Mouse (Mus musculus): ENCODE data around the gene Gm28042.

Gene Gm28042

GRCm38 (mm10) chr2:120026984-120027949 lies at the start of gene Gm28042, which contains the start of gene Jmjd7:
Gene Gm28042, plus strand, starts transcription at chr2:120027493.
Gene Jmjd7, plus strand, starts transcription at chr2:120027483.
- DNase-seq (ENCODE audit: low read depth), result peak; percentile 95

- DNase-seq (ENCODE audit: low read depth), result no peak
Observed at GRCm38 (mm10) chr2:119980343-119980986, 46.8 kb upstream of the Gm28042 start.

GRCm38 (mm10) chr2:119981631-119982030 lies 45.7 kb upstream of the Gm28042 start:
- no peak for DNase-seq (ENCODE audit: low read depth)

- no peak for DNase-seq (ENCODE audit: low read depth)
Observed at GRCm38 (mm10) chr2:119985871-119986270, 41.4 kb upstream of the Gm28042 start.

DNA sequence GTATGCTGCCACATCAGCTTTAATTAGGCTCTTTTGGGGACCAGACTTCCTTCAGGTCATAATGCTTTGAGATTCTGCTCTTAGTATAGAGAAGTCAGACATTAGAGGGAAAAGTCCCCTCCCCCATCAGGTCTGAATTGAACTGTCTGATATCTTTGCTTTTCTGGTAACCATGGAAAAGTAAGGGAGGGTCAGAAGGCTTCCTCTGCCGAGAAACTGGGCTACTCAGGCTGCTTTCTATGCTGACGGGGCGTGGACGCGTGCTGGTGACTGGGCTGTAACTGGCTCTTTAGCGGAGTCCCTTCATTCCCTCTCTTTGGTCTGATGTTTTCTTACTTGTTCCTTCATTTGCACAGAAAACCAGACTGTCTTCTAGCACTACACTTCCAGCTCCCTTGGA lies 40.9 kb upstream of the Gm28042 start:
- no peak for DNase-seq (ENCODE audit: low read depth)

DNA sequence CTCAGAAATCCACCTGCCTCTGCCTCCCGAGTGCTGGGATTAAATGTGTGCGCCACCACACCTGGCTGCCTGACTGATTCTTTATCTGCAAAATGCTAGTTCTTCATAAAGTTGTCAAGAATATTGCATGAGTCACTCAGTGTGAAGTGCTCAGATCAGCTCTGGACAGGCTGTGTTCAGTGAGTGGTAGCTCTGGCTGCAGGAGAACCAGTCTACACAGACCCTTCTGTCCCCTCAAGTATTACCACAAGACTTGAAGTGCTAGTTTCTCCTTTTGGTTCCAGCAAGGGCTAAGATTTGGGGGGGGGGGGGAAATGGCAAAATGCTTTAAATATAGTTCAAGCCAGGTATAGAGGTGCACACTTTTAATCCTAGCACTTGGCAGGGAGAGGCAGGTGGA lies 39.9 kb upstream of the Gm28042 start:
- DNase-seq (ENCODE audit: low read depth), result no peak

DNA sequence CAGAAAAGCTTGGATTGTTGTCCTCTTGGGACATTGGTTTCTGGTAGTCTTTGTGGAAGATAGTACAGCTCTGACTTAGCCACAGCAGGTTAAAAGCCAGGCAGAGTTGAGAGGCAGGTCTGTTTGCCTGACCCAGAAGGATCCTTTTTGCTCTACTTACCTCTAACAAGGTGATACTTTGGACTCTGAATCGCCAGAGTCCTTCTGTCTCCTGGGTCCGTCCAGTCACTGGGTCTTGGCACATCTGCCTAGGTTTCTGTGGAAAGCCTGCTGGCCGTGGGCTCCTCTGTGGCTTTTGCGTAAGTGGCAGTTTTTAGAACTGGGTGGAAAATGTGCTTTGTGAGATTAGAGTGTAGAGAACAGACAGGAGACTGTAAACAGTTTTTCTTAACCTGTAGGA lies 38.3 kb upstream of the Gm28042 start:
- DNase-seq (ENCODE audit: low read depth), result no peak

DNA sequence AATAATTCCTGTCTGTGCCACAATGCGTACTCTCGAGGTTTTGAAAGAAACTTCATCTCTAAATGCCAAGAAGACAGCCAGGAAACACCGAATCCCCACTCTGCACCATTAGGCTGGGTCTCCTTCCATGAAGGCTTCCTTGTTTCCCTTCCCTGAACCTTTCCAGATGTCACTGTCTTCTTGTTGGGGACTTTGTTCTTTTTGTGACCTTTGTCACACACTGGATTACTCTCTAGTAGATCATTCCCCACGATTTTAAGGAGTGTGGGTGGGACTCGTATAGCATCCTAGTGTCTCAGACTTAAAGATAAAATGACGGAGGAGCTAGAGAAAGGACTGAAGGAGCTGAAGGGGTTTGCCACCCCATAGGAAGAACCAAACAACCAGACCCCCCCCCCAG lies 36.4 kb upstream of the Gm28042 start:
- DNase-seq (ENCODE audit: low read depth), result no peak

DNA sequence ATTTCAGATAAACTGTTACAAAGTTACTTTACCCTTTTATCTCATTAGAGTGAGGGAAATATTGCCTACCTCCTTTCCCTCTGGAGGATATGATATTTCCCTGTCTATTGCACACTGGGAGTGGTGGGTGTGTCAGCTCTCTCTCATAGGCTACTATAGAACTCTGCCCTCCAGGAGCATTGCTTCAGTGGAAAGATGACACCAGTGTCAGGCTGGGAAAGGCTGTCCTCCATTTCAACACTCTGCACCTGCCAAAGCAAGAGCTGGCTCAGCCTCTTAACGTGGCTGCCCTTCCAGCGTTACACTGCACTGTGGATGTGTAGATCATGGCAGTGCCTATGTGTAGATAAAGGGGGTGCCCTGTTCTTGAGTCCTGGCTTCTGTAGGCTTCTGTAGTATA lies 34.9 kb upstream of the Gm28042 start:
- DNase-seq (ENCODE audit: low read depth), result no peak

DNA sequence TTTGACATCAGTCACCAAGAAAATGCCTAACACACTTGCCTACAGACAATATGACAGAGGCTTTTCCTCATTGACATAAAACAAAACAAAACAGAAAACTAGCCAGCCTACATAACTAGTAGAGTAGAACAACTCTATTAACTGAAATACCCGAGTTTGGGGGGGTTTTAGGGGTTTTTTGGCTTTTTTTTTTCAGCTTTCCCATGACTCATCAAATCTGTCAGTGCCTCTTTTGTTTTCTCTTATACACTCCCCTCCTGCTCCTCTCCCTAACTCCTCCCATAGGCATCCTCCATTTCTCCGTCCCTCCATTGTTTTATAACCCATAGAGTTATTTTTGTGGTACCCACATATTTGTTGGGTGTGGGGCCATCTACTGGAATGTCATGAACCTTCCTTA lies 33.8 kb upstream of the Gm28042 start:
- no peak for DNase-seq (ENCODE audit: low read depth)

GRCm38 (mm10) chr2:119994839-119995238 lies 32.5 kb upstream of the Gm28042 start:
- no peak for DNase-seq (ENCODE audit: low read depth)

DNA sequence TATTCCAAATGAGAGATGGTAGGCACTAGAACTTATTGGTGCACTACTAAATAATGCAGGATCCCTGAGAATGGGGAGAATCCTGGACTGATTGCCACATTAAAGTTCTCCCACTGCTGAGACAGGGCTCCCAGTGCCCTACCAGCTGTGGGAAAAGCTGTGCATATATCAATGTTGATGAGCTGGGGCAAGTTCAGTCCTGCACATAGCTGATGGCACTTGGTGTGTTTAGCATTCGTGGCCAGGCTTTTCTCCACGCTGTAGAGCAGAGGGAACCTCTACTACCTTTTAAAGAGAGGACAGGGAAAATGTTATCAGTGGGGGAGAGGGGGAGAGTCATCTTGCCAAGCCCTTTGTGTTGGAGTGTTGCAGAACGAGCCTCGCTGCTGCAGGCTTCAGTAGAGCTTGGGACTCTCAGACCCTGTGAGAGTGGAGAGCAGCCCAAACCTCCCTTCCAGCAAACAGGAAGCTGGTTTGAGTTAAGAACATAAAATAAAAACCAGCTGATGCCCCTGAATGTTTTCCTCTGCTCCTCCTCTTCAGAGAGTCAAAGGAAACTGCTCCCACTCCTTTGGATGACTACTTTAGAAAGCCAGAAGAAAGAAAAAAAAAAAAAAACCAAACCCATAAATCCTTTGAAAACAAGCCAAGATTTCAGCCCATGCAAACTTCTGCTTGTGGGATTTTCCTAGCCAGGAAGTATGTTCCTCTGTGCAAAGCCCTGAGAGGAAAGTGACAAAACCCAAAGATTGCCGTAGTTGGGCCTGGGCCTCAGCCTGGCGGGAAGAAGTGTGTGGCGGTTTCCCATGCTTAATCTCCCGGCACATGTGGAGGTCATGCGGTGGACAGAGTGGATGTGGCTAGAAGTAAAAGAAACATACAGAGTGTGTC lies 31.7 kb upstream of the Gm28042 start:
- DNase-seq (ENCODE audit: low read depth), result no peak

GRCm38 (mm10) chr2:119997354-119997753 lies 29.9 kb upstream of the Gm28042 start:
- no peak for DNase-seq (ENCODE audit: low read depth)

DNA sequence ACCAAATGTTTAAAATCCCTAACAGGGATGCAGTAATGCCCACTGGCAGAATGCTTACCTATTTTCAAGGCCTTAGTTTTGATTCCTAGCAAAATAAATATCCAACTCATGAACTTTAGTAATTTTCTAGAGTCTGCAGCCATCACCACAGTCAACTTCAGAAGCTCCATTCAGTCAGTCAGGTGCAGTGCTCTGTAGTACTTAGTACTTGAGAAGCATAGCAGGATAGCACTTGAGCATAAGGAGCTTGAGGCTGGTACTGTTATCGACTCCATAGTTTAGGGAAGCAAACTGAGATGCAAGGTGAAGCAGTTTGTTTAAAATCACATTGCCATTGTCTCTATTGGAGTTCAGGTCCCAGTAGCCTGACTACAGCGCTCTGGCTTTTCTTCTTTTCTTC lies 27.6 kb upstream of the Gm28042 start:
- no peak for DNase-seq (ENCODE audit: low read depth)

- DNase-seq (ENCODE audit: low read depth), result no peak
Observed at GRCm38 (mm10) chr2:120000882-120001584, 26.3 kb upstream of the Gm28042 start.

DNA sequence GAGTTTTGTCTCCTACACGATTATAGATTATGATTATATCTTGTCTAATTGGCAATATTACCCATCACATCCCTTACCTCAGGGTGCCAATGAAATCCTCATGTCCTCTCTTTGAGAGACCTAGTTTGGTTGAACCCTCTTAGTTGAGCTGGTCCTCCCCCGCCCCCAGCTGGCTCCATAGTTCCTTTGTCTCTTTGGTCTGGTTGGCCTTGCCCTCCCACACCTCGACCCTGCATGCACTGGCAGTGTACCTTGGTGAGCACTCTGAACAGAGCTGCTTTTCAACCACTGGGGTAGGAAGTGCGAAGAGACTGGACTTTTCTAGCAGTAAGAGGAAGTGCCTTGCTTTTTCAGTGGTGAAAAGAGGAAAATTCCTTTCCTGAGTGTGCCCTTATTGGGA lies 25.3 kb upstream of the Gm28042 start:
- DNase-seq (ENCODE audit: low read depth), result no peak

DNA sequence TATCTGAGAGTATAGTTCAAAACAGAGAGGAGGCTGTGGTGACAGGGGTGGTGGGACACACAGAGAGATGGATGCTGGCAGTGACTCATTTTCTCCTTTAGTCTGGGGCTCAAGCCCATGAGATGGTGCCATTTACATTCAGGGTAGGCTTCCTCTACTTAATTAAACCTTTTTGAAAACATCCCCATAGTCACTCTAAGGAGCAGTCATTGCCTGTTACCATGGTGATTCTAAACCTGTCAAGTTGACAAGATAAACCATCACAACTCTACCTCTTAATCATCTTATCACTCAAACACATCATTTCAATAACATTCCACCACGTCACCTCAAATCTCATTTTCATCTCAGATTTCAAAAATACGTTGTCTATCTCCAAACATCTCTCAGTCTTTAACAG lies 23.3 kb upstream of the Gm28042 start:
- DNase-seq (ENCODE audit: low read depth), result no peak

- no peak for DNase-seq (ENCODE audit: low read depth)
Observed at GRCm38 (mm10) chr2:120006696-120007095, 20.6 kb upstream of the Gm28042 start.

DNA sequence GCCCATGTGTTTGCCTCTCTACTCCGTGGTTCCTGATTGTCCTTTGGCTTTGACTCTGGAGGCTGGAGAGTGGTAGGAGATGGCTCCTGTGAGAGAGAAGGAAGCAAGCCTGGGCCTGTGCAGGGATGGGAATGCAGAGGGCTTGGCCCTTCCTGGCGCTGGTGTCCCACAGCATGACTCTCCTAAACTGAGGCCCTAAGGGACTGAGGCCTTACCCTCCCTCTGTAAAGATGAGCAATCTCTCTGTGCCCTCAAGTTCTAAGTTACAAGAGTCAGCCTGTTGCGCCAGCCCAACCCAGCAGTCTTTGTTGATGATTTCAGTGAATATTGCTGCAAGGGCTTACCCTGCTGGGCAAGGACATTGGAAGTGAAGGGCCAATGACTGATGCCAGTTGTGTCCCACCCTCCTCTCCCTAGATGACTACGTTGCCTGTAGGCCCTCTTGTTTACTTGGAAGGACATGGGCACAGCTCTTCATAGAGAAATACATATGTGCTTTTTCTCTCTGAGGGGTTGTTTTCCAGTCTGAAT lies 19.5 kb upstream of the Gm28042 start:
- DNase-seq (ENCODE audit: low read depth), result no peak

GRCm38 (mm10) chr2:120008672-120009071 lies 18.6 kb upstream of the Gm28042 start:
- DNase-seq (ENCODE audit: low read depth), result no peak

DNA sequence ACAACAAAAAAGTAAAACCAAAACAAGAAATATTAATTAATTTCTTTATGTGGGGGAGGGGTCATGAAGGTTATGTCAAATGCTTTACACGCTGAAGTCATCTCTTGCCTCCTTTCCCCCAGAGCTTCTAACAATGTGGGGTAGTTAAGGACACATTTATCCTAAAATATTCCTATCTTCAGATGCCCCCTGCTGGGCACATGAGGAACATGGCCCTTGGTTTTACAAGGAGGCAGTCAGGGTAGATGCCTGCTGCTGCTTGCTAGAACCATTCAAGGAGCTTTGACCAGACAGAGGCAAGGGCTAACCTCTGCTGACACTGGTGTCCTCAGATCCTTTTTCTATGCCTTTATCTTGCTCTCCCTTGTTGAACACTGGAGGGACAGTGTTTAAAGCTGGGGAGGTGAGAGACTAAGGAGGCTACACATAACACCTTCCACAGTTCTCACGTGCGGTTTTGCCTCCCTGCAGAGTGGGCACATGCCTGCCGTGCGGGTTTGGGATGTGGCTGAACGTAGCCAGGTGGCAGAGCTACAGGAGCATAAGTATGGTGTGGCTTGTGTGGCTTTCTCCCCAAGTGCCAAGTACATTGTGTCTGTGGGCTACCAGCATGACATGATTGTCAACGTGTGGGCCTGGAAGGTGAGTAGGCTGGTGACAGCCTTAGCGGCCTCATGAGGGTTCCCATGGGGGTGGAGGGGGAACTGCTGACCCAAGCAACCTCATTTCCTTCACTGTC lies 15.7 kb upstream of the Gm28042 start:
- DNase-seq (ENCODE audit: low read depth), result peak; percentile 69

Data from naive thymus-derived CD4-positive, alpha-beta T cell, adult 2 months (primary cell).